Mouse (Mus musculus): ENCODE measurements around the gene Ctc1. TPM values are rescaled to one million over a fixed set of nuclear protein-coding genes. Genes with fewer than 3 reads are reported as not detected.

The Ctc1 gene
- polyA plus RNA-seq, 1 experiment: 38.1 TPM

DNA sequence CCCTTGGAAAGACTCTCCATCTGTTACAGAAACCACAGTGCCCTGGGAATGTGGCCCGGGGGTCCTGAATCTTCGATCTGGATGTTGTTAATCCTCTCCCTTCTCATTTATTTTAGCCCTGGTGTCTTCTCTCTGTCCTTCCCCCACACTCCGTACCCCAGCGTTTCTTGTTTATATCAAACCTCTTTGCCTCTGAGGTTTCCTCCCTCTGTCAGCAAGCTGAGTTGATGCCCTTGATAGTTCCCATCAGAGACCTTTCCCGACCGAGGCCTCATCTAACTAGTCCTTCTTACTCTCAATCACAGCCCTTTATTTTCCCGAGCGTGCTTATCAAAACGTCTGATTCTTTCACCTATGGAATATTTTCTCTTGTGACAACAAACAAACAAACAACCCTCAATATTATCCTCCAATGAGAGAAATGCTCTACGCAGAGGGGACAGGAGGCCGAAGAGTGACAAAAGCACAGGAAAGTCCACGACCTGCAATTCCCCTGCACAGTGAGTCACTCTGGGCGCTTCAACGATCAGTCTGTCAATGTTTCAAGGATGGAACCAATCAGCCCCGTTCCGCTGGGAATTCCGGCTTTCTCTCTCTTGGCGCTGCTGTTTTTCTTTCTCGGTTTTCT is 43.1 kb downstream of the Ctc1 start:
- peak overlapping the region; percentile 77 for H3K4me3 ChIP-seq (replicated peaks; ENCODE audit: control insufficient read depth, low read depth, low read length)
- TF ChIP-seq CTCF (IDR thresholded peaks at IDR 0.05; ENCODE audit: control insufficient read depth, insufficient read depth, low read length): no peak
- TF ChIP-seq POLR2A (IDR thresholded peaks at IDR 0.05; ENCODE audit: borderline replicate concordance, control insufficient read depth, low read depth, low read length): no peak
- peak overlapping the region; percentile 90 for H3K27ac ChIP-seq (ENCODE audit: control insufficient read depth, insufficient read depth, low read depth, low read length, poor library complexity)
- under 1% methylated on average over 19 of the region's 19 CpGs for WGBS
- H3K4me1 ChIP-seq (ENCODE audit: control insufficient read depth, insufficient read depth, low read length): peaks cover 5% of the 10 kb centered on the region

DNA sequence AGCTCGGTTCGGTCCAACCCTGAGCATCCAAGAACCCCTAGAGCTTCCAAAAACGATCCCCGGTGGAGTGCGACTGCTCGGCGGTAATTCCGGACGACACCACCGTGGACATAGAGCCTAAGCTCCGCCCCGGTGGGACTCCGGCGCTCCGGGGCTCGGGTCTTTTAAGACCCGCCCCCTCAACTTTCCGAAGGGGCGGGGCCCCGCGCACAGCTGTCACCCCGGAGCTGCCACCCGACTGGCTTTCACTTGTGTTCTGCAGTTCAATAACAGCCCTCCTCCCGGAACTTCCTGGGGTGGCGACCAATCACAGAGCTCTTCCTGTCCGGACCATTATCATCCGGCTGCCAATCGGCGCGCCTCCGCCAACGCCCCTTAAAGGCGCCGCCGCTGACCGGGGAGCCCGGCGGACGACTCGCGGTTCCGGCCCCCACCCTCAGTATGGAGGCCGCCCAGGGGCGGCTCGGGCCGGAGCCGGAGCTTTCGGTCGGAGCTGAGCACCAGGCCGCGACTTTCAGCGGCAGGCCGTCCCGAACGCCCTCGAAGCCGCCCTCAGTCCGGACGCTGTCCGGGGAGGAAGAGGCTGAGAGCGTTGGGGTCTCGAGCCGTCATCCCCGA is 43.8 kb downstream of the Ctc1 start, which contains the start of gene Borcs6:
Gene Borcs6, plus strand, starts transcription at position 361 of the 618 bp plus-strand sequence.
- under 1% methylated on average over 64 of the region's 64 CpGs for WGBS
- TF ChIP-seq CTCF (IDR thresholded peaks at IDR 0.05; ENCODE audit: control insufficient read depth, insufficient read depth, low read length) (no peak), POLR2A (IDR thresholded peaks at IDR 0.05; ENCODE audit: borderline replicate concordance, control insufficient read depth, low read depth, low read length) (peak; percentile 54; the same call in 1 of the 2 replicates)
- H3K27ac ChIP-seq (ENCODE audit: control insufficient read depth, insufficient read depth, low read depth, low read length, poor library complexity): peak within 1 kb of the TSS; percentile 97
- H3K4me1 ChIP-seq (ENCODE audit: control insufficient read depth, insufficient read depth, low read length): peaks cover 6% of the 10 kb centered on the region; the same call in 1 of the 2 replicates
- peak within 1 kb of the TSS; percentile 88 for H3K4me3 ChIP-seq (replicated peaks; ENCODE audit: control insufficient read depth, low read depth, low read length)

- Histone ChIP-seq H3K4me1 (ENCODE audit: control insufficient read depth, insufficient read depth, low read length) (peaks cover 6% of the 10 kb centered on the region; the same call in 1 of the 2 replicates), H3K27ac (ENCODE audit: control insufficient read depth, insufficient read depth, low read depth, low read length, poor library complexity) (peak overlapping the region; percentile 97), H3K4me3 (replicated peaks; ENCODE audit: control insufficient read depth, low read depth, low read length) (peak overlapping the region; percentile 88)
- TF ChIP-seq CTCF (IDR thresholded peaks at IDR 0.05; ENCODE audit: control insufficient read depth, insufficient read depth, low read length): no peak
- TF ChIP-seq POLR2A (IDR thresholded peaks at IDR 0.05; ENCODE audit: borderline replicate concordance, control insufficient read depth, low read depth, low read length): no peak
- WGBS: under 1% methylated on average over 49 of the region's 49 CpGs
Measured at GRCm38 (mm10) chr11:69059975-69060411, 44.3 kb downstream of the Ctc1 start.

DNA sequence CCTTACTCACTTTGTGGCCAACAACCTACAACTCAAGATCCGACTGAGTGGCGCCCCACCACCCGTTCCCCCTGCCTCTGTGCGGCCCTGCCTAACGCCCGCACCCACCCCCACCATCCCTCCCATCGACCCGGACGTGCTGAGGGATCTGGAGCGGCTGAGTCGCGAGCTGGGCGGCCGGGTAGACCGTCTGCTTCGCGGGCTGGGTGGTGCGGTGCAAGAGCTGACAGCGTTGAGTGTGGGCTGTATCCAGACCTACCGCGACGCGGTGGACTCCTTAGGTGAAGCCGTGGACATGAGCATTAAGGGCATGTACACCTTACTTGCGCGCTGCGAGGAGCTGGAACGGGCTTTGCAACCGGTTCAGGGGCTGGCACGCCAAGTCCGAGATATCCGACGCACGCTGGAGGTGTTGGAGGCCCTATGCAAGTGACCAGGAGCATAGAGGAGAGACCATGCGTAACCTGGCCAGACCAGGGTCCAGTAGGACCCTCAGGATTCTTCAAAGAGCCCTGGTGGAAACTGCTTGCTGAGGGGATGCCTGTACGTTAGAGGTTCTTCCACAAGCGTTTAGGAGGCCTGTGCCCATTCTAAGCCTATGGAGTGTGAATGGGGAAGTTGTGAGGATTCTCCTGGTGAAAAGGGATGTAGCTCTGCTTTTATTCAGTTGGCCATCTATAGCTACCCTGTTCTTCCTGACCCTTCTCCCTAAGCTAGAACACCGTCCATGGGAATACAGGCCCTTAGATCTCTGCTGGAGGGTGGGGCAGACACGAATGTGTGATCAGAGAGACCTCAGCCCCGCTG is 44.9 kb downstream of the Ctc1 start:
- H3K27ac ChIP-seq (ENCODE audit: control insufficient read depth, insufficient read depth, low read depth, low read length, poor library complexity): peak overlapping the region; percentile 97
- peak overlapping the region; percentile 88 for H3K4me3 ChIP-seq (replicated peaks; ENCODE audit: control insufficient read depth, low read depth, low read length)
- 6% methylated on average over 40 of the region's 40 CpGs for WGBS
- no peak for TF ChIP-seq POLR2A (IDR thresholded peaks at IDR 0.05; ENCODE audit: borderline replicate concordance, control insufficient read depth, low read depth, low read length)
- H3K4me1 ChIP-seq (ENCODE audit: control insufficient read depth, insufficient read depth, low read length): peaks cover 5% of the 10 kb centered on the region; the same call in 1 of the 2 replicates

DNA sequence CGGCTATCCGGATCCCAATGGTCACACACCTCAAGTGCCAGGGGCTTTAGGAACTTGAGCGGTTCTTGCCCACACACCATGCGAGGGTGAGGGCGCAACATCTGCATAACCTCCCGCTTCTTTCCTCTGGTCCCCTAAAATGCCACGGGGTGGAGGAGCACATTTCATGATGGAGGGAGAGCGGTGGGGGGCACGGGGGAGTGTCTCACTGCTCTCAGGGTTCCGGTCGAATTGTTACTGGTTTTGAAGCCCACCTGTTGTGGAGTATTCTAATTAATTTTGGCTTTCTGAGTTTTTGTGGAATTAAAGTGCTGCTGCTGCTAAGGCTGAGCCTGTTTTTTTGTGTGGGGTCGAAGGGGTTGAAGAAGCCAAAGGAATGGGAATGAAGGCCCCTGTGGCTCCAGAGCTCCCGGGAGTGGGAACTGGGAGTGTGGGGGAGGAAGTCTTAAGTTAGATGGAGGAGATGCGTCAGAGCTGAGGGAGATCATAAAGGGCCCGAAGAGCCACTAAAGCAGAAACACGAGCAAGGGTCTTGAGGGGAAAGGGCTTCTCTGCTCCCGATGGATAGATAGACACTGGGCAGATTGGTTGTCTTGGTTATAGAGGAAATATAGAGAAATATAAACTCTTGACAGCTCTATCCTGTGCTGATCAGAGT is 45.7 kb downstream of the Ctc1 start:
- WGBS: 67% methylated on average over 17 of the region's 17 CpGs
- Histone ChIP-seq H3K4me3 (replicated peaks; ENCODE audit: control insufficient read depth, low read depth, low read length) (peak overlapping the region; percentile 88), H3K27ac (ENCODE audit: control insufficient read depth, insufficient read depth, low read depth, low read length, poor library complexity) (no peak overlapping the region; the same call in 1 of the 2 replicates), H3K4me1 (ENCODE audit: control insufficient read depth, insufficient read depth, low read length) (peaks cover 5% of the 10 kb centered on the region; the same call in 1 of the 2 replicates)
- TF ChIP-seq CTCF (IDR thresholded peaks at IDR 0.05; ENCODE audit: control insufficient read depth, insufficient read depth, low read length): no peak
- no peak for TF ChIP-seq POLR2A (IDR thresholded peaks at IDR 0.05; ENCODE audit: borderline replicate concordance, control insufficient read depth, low read depth, low read length)

DNA sequence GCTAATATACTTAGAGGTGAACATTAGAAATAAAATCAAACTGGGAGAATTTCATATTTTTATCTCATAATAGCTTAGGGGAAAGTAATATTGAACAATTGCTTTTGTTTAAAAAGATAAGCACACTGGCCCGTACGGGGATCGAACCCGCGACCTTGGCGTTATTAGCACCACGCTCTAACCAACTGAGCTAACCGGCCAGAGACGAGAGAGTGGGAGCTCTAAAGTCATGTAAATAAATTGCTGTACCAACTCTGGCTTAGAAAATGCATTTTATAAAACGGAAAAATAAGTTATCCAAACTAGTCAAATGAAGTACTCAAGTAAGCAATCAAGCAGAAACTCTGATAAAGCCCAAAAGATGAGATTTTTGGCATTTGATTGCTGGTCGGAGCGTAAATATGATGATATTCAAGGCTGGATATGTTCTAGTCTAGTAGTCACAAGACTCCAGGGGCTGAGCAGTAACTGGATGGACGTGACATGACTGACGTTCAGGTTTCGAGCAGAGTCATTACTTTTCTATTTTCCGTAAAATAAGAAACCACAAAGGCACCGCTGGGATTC is 46.6 kb downstream of the Ctc1 start:
- H3K4me1 ChIP-seq (ENCODE audit: control insufficient read depth, insufficient read depth, low read length): peaks cover 4% of the 10 kb centered on the region; the same call in 1 of the 2 replicates
- no peak overlapping the region; the same call in 1 of the 2 replicates for H3K27ac ChIP-seq (ENCODE audit: control insufficient read depth, insufficient read depth, low read depth, low read length, poor library complexity)
- no peak for TF ChIP-seq CTCF (IDR thresholded peaks at IDR 0.05; ENCODE audit: control insufficient read depth, insufficient read depth, low read length)
- TF ChIP-seq POLR2A (IDR thresholded peaks at IDR 0.05; ENCODE audit: borderline replicate concordance, control insufficient read depth, low read depth, low read length): no peak
- 2% methylated on average over 17 of the region's 17 CpGs for WGBS
- H3K4me3 ChIP-seq (replicated peaks; ENCODE audit: control insufficient read depth, low read depth, low read length): peak overlapping the region; percentile 47

DNA sequence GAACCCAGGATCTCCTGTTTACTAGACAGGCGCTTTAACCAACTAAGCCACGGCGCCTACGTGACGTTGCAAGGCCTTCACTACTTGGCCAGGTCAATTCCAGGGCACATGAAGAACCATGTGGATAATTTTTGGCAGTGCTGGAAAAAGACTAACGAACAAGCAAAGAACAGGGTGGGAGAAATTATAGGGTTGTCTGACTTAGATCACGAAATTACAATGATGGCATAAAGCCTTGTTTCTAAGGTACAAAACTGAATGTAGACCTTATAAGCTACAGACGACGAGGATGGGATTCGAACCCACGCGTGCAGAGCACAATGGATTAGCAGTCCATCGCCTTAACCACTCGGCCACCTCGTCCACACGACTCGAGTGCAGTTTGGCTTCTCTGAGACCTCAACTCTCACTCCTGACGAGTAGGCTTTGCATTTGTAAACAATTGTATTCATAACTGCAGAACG is 47.1 kb downstream of the Ctc1 start:
- H3K27ac ChIP-seq (ENCODE audit: control insufficient read depth, insufficient read depth, low read depth, low read length, poor library complexity): peak overlapping the region; percentile 43; the same call in 1 of the 2 replicates
- H3K4me1 ChIP-seq (ENCODE audit: control insufficient read depth, insufficient read depth, low read length): peaks cover 4% of the 10 kb centered on the region; the same call in 1 of the 2 replicates
- TF ChIP-seq CTCF (IDR thresholded peaks at IDR 0.05; ENCODE audit: control insufficient read depth, insufficient read depth, low read length): no peak
- no peak for TF ChIP-seq POLR2A (IDR thresholded peaks at IDR 0.05; ENCODE audit: borderline replicate concordance, control insufficient read depth, low read depth, low read length)
- WGBS: under 1% methylated on average over 19 of the region's 19 CpGs
- H3K4me3 ChIP-seq (replicated peaks; ENCODE audit: control insufficient read depth, low read depth, low read length): peak overlapping the region; percentile 78
